Mouse (Mus musculus): ENCODE results near the gene Bax.

Gene Bax

GRCm38 (mm10) chr7:45456721-45457203 is 9.9 kb downstream of the Bax start:
- no peak for DNase-seq (ENCODE audit: low spot score)

DNA sequence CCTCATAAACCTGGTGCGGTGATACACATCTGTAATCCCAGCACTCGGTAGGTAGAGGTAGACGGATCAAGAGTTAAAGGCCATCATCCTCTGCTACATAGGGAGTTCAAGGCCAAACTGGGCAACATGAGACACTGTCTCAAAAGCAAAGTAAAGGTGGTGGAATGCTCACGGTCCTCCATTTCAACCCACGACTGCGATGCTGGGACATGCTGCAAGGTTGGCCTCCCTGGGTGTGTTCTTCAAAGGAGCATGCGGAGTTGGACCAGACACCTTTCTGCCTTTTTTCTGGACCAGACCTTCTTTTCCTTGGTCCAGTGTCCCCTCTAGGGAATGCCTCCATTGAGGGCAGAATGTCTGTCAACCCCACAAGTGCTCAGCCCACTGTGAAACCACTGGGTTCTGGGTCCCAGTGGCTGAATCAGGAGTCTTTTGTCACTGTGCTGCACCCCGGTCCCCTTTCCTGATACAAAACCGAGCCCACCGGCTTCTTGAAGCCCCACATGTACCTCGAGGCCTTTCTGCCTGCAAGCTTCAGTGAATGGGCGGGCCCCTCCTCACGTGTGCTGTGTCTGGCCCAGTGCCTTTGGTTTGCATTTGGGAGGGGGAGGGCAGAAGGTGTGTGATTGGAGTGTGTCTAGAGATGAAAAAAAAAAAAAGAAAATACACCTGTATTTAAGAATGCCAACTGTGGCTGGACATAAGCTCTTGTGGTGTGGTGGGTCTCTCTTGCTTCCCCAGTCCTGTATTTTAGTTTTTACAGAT is 10.6 kb downstream of the Bax start:
- no peak for DNase-seq (ENCODE audit: low spot score)

DNA sequence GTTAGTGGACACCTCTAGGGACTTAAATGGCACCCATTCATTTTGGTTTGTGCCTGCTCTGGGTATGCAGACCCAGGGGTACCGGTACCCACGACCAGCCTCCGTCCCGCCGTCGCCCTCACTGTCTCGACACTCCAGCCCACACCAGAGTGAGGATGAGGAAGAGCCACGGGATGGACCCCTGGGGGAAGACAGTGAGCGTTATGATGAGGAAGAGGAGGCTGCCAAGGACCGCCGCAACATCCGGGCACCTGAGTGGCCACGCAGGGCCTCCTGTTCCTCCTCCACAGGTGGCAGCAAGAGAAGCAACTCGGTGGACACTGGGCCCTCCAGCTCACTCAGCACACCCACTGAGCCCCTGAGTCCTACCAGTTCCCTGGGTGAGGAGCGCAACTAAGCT is 11.7 kb downstream of the Bax start:
- DNase-seq (ENCODE audit: low spot score): no peak

DNA sequence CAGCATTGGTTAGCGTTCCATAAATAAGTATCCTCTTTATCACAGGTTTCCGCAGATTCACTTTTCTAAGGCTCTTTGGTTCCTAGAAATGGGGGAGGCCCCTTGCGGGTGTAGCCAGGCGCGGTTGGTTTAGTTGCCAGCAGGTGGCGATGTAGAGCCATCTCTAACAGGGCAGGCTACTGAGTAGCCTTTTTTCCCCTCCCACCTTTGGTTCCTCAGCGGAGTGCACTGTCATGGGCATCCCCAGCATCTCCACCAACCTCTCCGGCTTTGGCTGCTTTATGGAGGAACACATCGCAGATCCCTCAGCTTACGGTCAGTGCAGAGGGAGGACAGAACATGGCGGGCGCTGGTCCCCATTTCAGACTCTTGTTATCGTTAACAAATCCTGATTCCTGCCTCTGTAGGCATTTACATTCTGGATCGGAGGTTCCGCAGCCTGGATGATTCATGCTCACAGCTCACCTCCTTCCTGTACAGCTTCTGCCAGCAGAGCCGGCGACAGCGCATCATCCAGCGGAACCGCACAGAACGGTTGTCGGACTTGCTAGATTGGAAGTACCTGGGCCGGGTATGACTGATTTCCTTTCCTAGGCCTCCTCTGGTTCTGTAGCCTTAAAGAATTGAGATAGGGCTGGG is 15.2 kb downstream of the Bax start:
- peak; percentile 90 for DNase-seq (ENCODE audit: low spot score)

DNA sequence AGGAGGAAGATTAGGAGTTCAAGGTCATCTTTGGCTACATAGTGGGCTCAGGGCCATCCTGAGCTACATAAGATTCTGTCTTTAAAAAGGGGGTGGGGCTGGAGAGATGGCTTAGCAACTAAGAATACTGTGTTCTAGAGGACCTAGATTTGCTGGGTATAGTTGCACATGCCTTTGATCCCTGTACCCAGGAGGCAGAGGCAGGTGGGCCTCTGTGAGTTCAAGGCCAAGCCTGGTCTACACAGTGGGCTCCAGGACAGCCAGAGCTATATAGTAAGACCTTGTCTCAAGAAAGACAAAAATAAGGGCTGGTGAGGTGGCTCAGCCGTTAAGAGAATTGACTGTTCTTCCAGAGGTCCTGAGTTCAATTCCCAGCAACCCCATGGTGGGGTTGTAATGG is 16.7 kb downstream of the Bax start:
- DNase-seq (ENCODE audit: low spot score): no peak

DNA sequence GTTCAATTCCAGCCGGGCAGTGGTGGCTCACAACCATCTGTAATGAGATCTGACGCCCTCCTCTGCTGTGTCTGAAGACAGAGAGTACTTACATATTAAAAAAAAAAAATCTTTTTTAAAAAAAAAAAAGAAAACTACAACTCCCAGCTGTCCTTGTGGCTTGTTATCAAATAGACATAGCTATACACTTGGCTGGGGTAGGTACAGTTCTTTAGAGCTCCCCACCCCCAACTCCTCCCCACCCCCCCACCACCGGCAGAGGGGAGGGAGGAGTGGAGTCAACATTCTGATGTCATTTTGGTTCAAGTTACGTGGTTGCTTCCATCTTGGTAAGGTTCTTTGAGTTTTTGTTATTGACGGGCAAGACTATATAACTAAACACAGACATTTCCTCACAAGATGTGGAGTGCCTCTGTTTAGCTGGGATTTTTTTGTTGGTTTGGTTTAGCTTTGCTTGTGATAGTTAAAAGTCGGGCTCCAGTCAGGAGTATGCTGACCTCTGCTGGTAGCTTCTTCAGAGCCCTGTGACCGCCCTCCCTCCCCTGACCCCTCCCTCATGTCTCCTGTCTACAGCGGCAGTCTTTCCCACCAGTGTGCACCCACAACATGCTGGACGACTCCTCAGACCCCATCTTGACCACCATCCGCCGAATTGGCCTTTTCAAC is 19.2 kb downstream of the Bax start:
- DNase-seq (ENCODE audit: low spot score): peak; percentile 44

GRCm38 (mm10) chr7:45446589-45446988 is 20.1 kb downstream of the Bax start:
- DNase-seq (ENCODE audit: low spot score): no peak

- no peak for DNase-seq (ENCODE audit: low spot score)
Measured at GRCm38 (mm10) chr7:45443526-45444420, 22.9 kb downstream of the Bax start.

DNA sequence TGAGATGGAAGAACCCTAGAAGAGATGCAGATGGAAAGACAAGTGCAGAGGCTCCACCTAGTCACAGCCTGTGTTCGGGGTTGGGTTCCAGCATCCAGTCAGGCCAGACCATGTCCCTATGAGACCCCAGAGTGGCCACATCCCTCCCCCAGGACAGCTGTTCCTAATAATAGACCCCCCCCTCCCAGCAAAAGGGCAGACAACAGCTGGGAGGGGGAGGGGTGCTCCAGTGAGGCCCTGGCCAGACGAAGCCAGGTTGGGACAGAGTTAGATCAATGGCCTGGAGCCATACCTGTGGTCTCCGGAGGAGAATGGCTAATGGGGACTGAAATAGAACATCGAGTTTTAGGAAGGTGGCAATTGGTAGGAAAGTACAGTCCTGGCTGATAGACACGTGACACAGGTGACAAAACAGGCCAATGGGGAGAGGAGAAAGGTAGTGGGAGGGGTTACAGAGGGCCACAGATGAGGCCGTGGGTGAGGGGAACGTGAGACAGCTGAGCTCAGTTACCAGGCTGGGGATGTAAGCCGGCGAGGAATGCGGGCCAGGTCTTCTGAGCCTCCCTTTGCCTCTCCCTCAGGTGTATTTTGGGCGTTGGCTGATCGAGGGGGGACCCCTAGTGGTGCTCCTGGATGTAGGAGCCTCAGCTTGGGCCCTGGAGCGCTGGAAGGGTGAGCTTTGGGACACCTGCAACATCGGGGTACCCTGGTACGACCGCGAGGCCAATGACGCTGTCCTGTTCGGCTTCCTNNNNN is 29.0 kb downstream of the Bax start, which contains the start of gene Ruvbl2:
TSS of gene Ruvbl2 (minus strand) at position 576 of the 756 bp plus-strand sequence.
- peak; percentile 61 for DNase-seq (ENCODE audit: low spot score)

DNA sequence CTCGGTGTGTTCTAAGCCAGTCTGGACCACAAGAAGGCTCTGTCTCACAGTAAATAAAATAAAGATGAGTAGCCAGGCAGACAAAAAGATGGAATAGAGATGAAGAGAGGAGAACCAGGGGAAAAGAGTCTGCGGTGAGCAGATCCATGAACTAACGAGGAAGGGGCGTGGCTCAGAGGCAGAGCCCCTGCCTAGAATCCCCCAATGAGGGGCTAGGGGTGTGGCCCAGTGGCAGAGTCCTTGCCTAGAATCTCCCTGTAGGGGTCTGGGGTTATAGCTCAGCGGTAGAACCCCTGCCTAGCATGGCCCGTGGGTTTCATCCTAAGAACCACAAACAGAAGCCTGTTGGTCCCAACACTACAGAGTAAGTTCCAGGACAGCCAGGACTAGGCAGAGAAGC is 29.7 kb downstream of the Bax start:
- peak; percentile 63 for DNase-seq (ENCODE audit: low spot score)

DNA sequence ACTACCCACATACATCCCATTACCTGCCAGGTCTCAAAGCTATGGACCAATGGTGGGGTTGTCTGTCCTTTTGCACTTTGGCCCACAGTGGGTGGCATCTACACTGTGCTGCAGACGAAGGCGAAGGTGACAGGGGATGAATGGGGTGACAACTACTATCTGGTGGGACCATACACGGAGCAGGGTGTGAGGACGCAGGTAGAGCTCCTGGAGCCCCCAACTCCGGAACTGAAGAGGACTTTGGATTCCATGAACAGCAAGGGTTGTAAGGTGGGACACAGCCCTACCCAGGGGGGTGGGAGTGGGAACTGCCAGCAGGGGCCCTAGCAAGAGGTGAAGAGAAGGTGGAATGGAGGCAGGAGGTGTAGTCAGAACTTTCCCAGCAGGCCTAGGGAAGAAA is 30.3 kb downstream of the Bax start:
- no peak for DNase-seq (ENCODE audit: low spot score)

- no peak for DNase-seq (ENCODE audit: low spot score)
Measured at GRCm38 (mm10) chr7:45435038-45435437, 31.7 kb downstream of the Bax start.

DNA sequence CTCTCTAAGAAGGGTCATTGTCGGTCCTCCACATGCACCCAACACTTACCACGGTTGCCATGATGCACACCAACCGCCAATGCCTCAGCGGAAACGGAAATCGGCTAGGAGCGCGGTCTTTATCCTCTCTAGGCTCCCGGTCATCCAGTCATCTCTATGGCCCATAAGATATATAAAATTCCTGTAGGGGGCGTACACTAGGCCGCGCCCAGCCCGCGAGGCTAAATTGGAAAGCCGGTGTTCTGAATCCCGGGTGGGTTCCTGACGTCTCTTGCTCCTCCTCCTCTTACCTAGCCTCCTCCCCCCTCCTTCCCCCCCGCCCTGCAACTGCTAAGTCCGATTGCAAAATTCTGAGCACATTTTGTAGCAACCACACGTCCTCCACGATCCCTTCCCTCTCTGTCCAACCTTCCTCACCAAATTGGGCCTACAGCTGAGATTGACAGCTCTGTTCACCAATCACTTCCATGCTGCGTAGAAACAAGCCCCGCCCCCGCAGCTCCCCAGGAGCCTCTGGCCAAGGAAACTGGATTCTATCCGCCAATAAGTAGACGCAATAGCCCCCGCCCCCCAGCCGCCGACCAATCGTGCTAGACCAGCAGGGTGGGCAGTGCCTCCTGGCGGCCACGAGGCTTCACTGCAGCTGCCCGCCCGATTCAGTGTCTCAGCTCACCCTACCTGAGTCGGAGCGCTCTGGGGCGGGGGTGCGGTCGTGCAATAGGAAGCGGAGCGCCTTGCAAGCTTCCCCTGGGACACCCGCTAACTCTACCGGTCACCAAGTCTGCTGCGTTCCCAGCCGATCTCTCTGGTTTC is 32.3 kb downstream of the Bax start, which contains the start of gene Gys1:
TSS of gene Gys1 (plus strand) at position 642 of the 813 bp plus-strand sequence.
- DNase-seq (ENCODE audit: low spot score): peak; percentile 97

GRCm38 (mm10) chr7:45433835-45434202 is 32.9 kb downstream of the Bax start:
- DNase-seq (ENCODE audit: low spot score): no peak

- no peak for DNase-seq (ENCODE audit: low spot score)
Measured at GRCm38 (mm10) chr7:45426556-45426955, 40.1 kb downstream of the Bax start.

DNA sequence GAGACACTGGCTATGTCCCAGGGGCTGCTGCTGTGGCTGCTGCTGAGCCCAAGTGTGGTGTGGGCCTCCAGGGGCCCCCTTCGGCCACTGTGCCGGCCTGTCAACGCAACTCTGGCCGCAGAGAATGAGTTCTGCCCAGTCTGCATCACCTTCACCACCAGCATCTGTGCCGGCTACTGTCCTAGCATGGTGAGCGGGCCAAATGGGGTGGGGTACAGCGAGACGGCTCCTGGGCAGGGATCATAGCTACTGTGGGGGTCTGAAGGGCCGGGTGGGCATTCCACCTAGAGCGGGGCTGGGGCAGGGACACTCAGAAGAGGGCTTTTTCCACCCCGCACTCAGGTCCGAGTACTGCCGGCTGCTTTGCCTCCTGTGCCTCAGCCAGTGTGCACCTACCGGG is 45.5 kb downstream of the Bax start:
- DNase-seq (ENCODE audit: low spot score): no peak

GRCm38 (mm10) chr7:45420615-45420919 is 46.1 kb downstream of the Bax start, which contains the start of gene Lhb:
Lhb (plus strand) TSS chr7:45420820.
- DNase-seq (ENCODE audit: low spot score): no peak

DNA sequence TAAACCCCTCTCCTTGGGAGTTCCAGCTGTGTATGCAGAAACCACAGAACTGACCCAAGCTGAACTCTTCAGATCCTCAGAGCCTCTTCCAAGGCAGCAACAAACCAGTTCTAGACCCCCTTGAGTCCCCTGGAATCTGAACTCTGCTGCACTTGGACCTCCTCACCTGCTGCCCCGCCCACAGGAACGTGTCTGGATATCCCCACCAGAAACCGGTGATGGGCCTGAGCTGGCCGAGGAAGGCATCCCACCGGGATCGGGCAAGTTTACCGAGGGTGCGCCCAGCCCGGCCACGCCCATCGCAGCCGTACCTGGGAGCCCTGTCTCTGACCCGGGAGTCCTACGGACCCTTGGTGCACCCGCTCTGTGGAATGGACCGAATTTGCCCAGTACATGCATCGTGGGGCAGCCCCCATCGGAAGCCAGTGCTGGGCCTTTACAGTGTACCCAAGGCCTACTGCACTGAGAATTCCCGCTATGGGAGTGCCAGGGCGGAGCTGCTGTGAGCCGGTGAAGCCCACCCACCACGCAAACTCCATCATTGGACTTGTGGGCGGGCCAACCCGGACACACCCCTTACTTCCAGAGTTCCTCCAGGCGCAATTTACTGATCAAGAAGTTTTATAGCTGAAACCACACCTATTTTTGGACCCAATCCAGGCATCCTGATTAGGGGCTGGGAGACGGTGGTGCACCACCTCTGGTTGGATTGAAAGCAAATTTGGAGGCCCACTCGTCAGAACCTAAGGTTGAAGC is 46.7 kb downstream of the Bax start:
- DNase-seq (ENCODE audit: low spot score): no peak

DNA sequence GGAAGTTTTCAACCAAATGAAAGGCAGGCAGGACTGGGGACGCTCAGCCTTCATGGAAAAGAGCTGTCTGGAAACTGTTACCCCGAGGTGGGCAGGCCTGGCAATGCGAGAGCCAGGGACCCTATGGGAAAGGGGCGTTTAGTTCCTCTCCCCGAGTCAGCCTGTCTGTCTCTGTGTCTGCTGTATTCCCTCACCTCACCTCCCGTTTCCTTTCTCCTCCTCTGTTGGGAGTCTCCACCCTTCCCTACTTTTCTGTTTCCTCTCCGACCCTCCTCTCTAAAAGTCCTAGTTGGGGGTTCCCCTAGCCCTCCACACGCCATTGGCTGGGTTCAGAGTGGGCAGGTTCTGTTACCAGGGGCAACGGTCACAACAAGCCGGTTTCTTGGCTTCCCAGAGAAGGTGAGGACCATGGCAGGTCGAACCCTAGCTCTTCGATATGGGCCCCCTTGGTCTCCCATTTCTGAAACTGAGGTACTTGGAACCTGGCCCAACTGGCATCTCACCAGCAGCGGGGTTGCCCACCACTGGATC is 48.7 kb downstream of the Bax start:
- no peak for DNase-seq (ENCODE audit: low spot score)

Data from embryo, embryonic 10 days (tissue).